ENCODE assay signal across 18 mouse cellular contexts in genomic region chr1:162006109-162006508, GRCm38 (mm10). TPM values are rescaled to one million over a fixed set of nuclear protein-coding genes. Genes with fewer than 3 reads are reported as not detected.
DNase-seq lines count a peak whose midpoint lies in the region; ATAC-seq lines count a peak whose summit lies in the region.
"Had no signal": no experiment of that assay in that cellular context is flagged by ENCODE, and none has a peak within 500 bp of the region (broad histone marks: within the 10 kb centered on the region; RNA-seq: fewer than 3 reads in every experiment).

No protein-coding gene starts in this region.

- H3K4me3 ChIP-seq in heart, embryonic 12.5 days = no peak overlapping the region
- no peak overlapping the region for H3K4me3 ChIP-seq in embryonic facial prominence, embryonic 10.5 days
- no peak overlapping the region for H3K4me3 ChIP-seq in limb, embryonic 13.5 days

- WGBS in heart, embryonic 12.5 days = 63% methylated on average over 9 of the region's 9 CpGs
- 80% methylated on average over 9 of the region's 9 CpGs for WGBS in embryonic facial prominence, embryonic 10.5 days
- WGBS in limb, embryonic 13.5 days = 64% methylated on average over 9 of the region's 9 CpGs

- H3K4me2 ChIP-seq in heart, embryonic 12.5 days = no peak overlapping the region
- peak overlapping the region; percentile 35; the same call in 1 of the 2 replicates for H3K4me2 ChIP-seq in limb, embryonic 13.5 days (replicated peaks)

- no peak for ATAC-seq in heart, embryonic 12.5 days (ENCODE audit: insufficient number of reproducible peaks, low FRiP score)
- no peak for ATAC-seq in limb, embryonic 13.5 days (ENCODE audit: low FRiP score, low read depth)
- ATAC-seq: CD4-positive, CD25-positive, alpha-beta regulatory T cell, adult 4 months; hindbrain, postnatal 0 days had no signal

- no peak for DNase-seq in heart, postnatal 25 days (ENCODE audit: low spot score)
- peak; percentile 76 for DNase-seq in 416B (ENCODE audit: low read depth)
- DNase-seq in embryonic facial prominence, embryonic 10.5 days (ENCODE audit: low spot score) = no peak
- no peak for DNase-seq in kidney, postnatal 36 days
- no peak for DNase-seq in embryo, embryonic 10.5 days (ENCODE audit: low spot score)
- no peak for DNase-seq in kidney, adult 18-20 months
- DNase-seq: adrenal gland, postnatal 25 days; cerebellum, postnatal 10 days; gastrocnemius, postnatal 10 days; lung, embryonic 14.5 days; spleen, adult 18-20 months; thymus, adult 18-20 months had no signal

- H3K27ac ChIP-seq in heart, embryonic 12.5 days (ENCODE audit: poor library complexity, severe bottlenecking) = peak overlapping the region; percentile 6; the same call in 1 of the 2 replicates
- peak overlapping the region; percentile 90 for H3K27ac ChIP-seq in embryonic facial prominence, embryonic 10.5 days (replicated peaks)
- H3K27ac ChIP-seq in limb, embryonic 13.5 days = peak overlapping the region; percentile 99; the same call in 1 of the 2 replicates
- H3K27ac ChIP-seq: hindbrain, postnatal 0 days had no signal

- peaks cover 36% of the 10 kb centered on the region for H3K4me1 ChIP-seq in heart, embryonic 12.5 days (replicated peaks)
- H3K4me1 ChIP-seq in embryonic facial prominence, embryonic 10.5 days = peaks cover 91% of the 10 kb centered on the region
- peaks cover 90% of the 10 kb centered on the region for H3K4me1 ChIP-seq in limb, embryonic 13.5 days

- no peak overlapping the region for H3K9ac ChIP-seq in heart, embryonic 12.5 days
- H3K9ac ChIP-seq in limb, embryonic 13.5 days = peak overlapping the region; percentile 43; the same call in 1 of the 2 replicates
- H3K9ac ChIP-seq: lung, embryonic 14.5 days had no signal

- no peaks in the 10 kb centered on the region for H3K27me3 ChIP-seq in heart, embryonic 12.5 days (replicated peaks)
- no peaks in the 10 kb centered on the region for H3K27me3 ChIP-seq in embryonic facial prominence, embryonic 10.5 days (replicated peaks; ENCODE audit: low read depth, poor library complexity, severe bottlenecking)
- no peaks in the 10 kb centered on the region for H3K27me3 ChIP-seq in limb, embryonic 13.5 days

- H3K36me3 ChIP-seq in heart, embryonic 12.5 days = no peaks in the 10 kb centered on the region
- no peaks in the 10 kb centered on the region for H3K36me3 ChIP-seq in embryonic facial prominence, embryonic 10.5 days (replicated peaks)
- peaks cover 3% of the 10 kb centered on the region; the same call in 1 of the 2 replicates for H3K36me3 ChIP-seq in limb, embryonic 13.5 days

- H3K9me3 ChIP-seq in heart, embryonic 12.5 days (replicated peaks) = no peaks in the 10 kb centered on the region
- H3K9me3 ChIP-seq in embryonic facial prominence, embryonic 10.5 days = no peaks in the 10 kb centered on the region
- H3K9me3 ChIP-seq in limb, embryonic 13.5 days = no peaks in the 10 kb centered on the region

- intact Hi-C loops in heart, postnatal 25 days (cut with DNase I) = no loop called here

RNA-seq across cellular contexts. Expression of gene 4930558K02Rik, which starts 26.7 kb away (rescaled TPM):
- polyA plus RNA-seq in heart, embryonic 12.5 days (2016; fragmentation: Nextera tagmentation; extraction: Ambion mirVana) = not detected in 2 replicates
- not detected for total RNA-seq in heart, postnatal 25 days (2021)
- not detected in 2 replicates for polyA plus RNA-seq in embryonic facial prominence, embryonic 10.5 days (2016; fragmentation: Nextera tagmentation; extraction: Ambion mirVana)
- 0.26 TPM in 1 of 2 replicates, not detected in the other for polyA plus RNA-seq in limb, embryonic 13.5 days (2015; fragmentation: Nextera tagmentation; extraction: Ambion mirVana)
- total RNA-seq: adrenal gland, postnatal 25 days; gastrocnemius, postnatal 10 days; hindbrain, postnatal 0 days had no signal
- polyA plus RNA-seq: CD4-positive, CD25-positive, alpha-beta regulatory T cell, adult 4 months; forebrain, embryonic 11.5 days; large intestine, adult 2 months; lung, embryonic 14.5 days had no signal

RNA-seq across cellular contexts. Expression of gene Pigc, which starts 37.1 kb away (rescaled TPM):
- 22.5 and 23.4 TPM in 2 replicates for polyA plus RNA-seq in heart, embryonic 12.5 days (2016; fragmentation: Nextera tagmentation; extraction: Ambion mirVana)
- total RNA-seq in heart, postnatal 25 days (2021) = 10 to 100 TPM; 16.5 to 16.9 TPM
- 27.2 and 27.8 TPM in 2 replicates for polyA plus RNA-seq in embryonic facial prominence, embryonic 10.5 days (2016; fragmentation: Nextera tagmentation; extraction: Ambion mirVana)
- polyA plus RNA-seq in limb, embryonic 13.5 days (2015; fragmentation: Nextera tagmentation; extraction: Ambion mirVana) = 53.9 and 57.3 TPM in 2 replicates

Comparison
In these comparisons a context has a peak if more than half of its experiments do, and no peak if none do; other contexts are left out.
1. H3K27ac ChIP-seq: peak in every context shown above with its lines; median percentile 99 in limb, embryonic 13.5 days; 90 in embryonic facial prominence, embryonic 10.5 days; 6 in heart, embryonic 12.5 days.